Mouse (Mus musculus) intestine, postnatal 0 days (tissue): Measurements from ENCODE around the gene Rad54l2. TPM values are rescaled to one million over a fixed set of nuclear protein-coding genes. Genes with fewer than 3 reads are reported as not detected.

Experiments used
- ATAC-seq: fragments of 200-750 bp; cut with Nextera tagmentation; 2 replicates; pipeline ENCODE4 v1.8.0; 2017; ENCODE audit warnings: mild to moderate bottlenecking, moderate TSS enrichment, moderate library complexity
- H3K27ac ChIP-seq: fragments of 300-500 bp; sonication (generic); 2 replicates; pipeline ENCODE4 v1.5.1; 2014; ENCODE audit warnings: mild to moderate bottlenecking, low read depth, low read length, moderate library complexity
- H3K27me3 ChIP-seq: fragments of 300-500 bp; sonication (generic); replicated peaks from 2 replicates; pipeline ENCODE4 v1.6.1; 2014; ENCODE audit warnings: low read length, mixed read lengths; ENCODE audit not compliant: control insufficient read depth, insufficient read depth
- H3K36me3 ChIP-seq: fragments of 300-500 bp; sonication (generic); 2 replicates; pipeline ENCODE4 v1.6.1; 2014; ENCODE audit warnings: mild to moderate bottlenecking, moderate library complexity; ENCODE audit not compliant: control insufficient read depth, insufficient read depth
- H3K4me1 ChIP-seq: fragments of 300-500 bp; sonication (generic); replicated peaks from 2 replicates; pipeline ENCODE4 v1.6.1; 2014; ENCODE audit warnings: antibody characterized with exemption, low read length, mixed read lengths; ENCODE audit not compliant: control insufficient read depth, insufficient read depth
- H3K4me2 ChIP-seq: fragments of 300-500 bp; sonication (generic); replicated peaks from 2 replicates; pipeline ENCODE4 v1.6.1; 2014; ENCODE audit warnings: low read depth, mild to moderate bottlenecking, moderate library complexity
- H3K4me3 ChIP-seq: fragments of 300-500 bp; sonication (generic); 2 replicates; pipeline ENCODE4 v1.5.1; 2014; ENCODE audit warnings: low read depth, low read length
- H3K9ac ChIP-seq: fragments of 300-500 bp; sonication (generic); 2 replicates; pipeline ENCODE4 v1.6.1; 2014; ENCODE audit warnings: mild to moderate bottlenecking, low read depth, low read length
- H3K9me3 ChIP-seq: fragments of 300-500 bp; sonication (generic); 2 replicates; pipeline ENCODE4 v1.6.1; 2016; ENCODE audit warnings: mixed run types; ENCODE audit not compliant: control insufficient read depth
- CTCF ChIP-seq: sonication (generic); IDR thresholded peaks from 2 replicates; pipeline ENCODE4 v1.5.1; 2016; ENCODE audit warnings: low read depth, mild to moderate bottlenecking, control low read depth, antibody characterized with exemption, moderate library complexity
- WGBS: fragments of 180-500 bp; shearing (Covaris S2); extraction: QIAGEN DNeasy Blood & Tissue Kit; methylation state at CpG from one replicate; pipeline ENCODE4 v1.1.7; 2014; 5-methylcytosine and 5-hydroxymethylcytosine counted together
- polyA plus RNA-seq: library from polyadenylated mRNA; unstranded; fragments of >200 nt; fragmentation: Nextera tagmentation; extraction: Ambion mirVana; gene quantifications from 2 replicates; pipeline ENCODE4 v1.2.1, GENCODE M21; 2015

Rad54l2 gene
- polyA plus RNA-seq, 1 experiment from 2014 or later: 1.9 TPM

DNA sequence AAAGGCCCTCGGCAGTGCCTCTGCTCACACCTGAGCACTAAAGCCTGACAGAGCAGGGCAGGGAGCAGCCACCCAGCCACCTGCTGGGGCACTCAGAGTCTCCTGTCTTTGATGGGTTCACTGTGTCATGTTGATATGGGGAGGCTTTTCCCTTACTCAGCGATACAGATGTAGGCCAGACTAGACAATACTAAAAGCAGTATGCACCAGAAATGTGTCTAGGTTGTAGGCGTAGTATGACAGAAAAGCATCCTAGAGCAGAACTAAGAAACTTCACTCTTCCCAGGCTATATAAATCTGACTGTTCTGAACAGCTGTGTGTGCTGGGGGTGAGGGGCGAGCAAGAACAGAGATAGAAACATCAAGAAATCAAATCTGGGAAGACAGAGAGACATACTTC, 72.3 kb downstream of the Rad54l2 start:
- Histone ChIP-seq H3K9me3 (no peaks in the 10 kb centered on the region), H3K27me3 (no peaks in the 10 kb centered on the region), H3K4me1 (no peaks in the 10 kb centered on the region), H3K27ac (no peak overlapping the region), H3K4me3 (no peak overlapping the region), H3K4me2 (no peak overlapping the region), H3K36me3 (peaks cover 69% of the 10 kb centered on the region), H3K9ac (no peak overlapping the region)
- TF ChIP-seq CTCF: no peak
- ATAC-seq: no peak
- whole genome bisulfite sequencing: 94% methylated on average over 4 of the region's 4 CpGs

DNA sequence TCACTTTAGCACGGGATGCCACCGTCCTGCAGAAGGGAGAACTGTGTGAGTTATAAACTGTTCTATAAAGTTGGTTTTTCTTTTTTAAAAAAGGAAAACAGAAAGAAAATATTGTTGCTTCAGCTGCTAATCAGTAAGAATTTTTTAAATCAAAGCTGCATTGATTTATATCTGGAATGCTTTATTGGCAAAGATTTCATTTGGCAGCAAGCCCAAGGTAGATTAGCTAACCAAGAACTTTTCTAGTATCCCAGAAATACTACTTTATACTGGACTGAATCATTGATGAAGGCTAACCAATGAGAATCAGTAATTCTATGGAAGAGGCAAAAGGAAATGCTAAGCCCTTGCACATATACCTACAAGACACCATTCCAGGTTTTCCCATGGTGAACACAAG, 72.8 kb downstream of the Rad54l2 start:
- 91% methylated on average over 2 of the region's 2 CpGs for WGBS
- Histone ChIP-seq H3K9me3 (no peaks in the 10 kb centered on the region), H3K9ac (no peak overlapping the region), H3K4me3 (no peak overlapping the region), H3K27me3 (no peaks in the 10 kb centered on the region), H3K27ac (no peak overlapping the region), H3K4me1 (no peaks in the 10 kb centered on the region), H3K4me2 (no peak overlapping the region), H3K36me3 (peaks cover 69% of the 10 kb centered on the region)
- no peak for TF ChIP-seq CTCF
- no peak for ATAC-seq

DNA sequence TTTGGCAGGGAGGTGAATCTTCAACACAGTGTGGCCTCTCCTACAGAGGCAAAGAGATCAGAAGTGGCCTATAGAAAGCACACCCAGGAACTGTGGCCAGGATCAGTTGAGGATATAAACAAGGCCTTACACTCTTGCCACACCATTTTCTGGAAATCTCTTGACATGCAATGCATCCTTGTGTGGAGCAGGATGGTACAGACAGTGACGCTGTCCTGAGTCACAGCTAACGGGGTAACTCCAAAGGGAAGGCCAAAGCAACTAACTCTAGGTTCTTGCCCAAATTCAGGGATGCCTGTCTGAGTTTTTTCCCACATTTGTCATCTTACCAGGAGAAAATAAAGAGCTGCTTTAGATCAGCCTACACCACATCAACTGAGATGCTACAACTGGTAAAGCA, 76.5 kb downstream of the Rad54l2 start:
- H3K27me3 ChIP-seq: no peaks in the 10 kb centered on the region
- H3K4me1 ChIP-seq: no peaks in the 10 kb centered on the region
- ATAC-seq: no peak
- H3K36me3 ChIP-seq: peaks cover 76% of the 10 kb centered on the region
- TF ChIP-seq CTCF: no peak
- no peaks in the 10 kb centered on the region for H3K9me3 ChIP-seq
- H3K9ac ChIP-seq: no peak overlapping the region
- no peak overlapping the region for H3K27ac ChIP-seq
- 93% methylated on average over 2 of the region's 2 CpGs for WGBS
- H3K4me2 ChIP-seq: no peak overlapping the region
- H3K4me3 ChIP-seq: no peak overlapping the region

DNA sequence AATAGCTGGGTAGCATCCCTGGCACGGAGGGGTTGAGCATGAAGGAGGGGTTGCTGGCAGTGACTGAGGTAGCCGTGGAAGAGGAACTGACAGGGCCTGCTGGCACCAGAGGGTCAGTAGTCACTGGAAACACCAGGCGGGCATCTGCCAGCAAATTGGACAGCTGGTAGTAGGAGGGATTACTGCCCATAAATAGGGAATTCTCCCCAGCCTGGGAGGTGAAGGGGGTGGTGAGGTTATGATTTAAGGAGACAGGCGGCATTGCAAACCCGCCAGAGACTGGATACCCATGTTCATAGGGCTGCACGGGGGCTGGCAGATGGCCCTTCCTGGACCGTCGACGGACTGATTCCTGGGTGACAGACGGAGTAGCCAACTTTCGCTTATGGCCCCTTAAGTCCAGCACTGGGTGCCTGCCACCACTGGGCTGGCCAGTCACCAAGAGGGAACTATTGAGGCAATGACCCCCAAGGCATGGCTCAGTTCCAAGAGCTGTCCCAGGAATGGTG, 96.0 kb downstream of the Rad54l2 start:
- ATAC-seq: no peak; the same call in 1 of the 2 replicates
- TF ChIP-seq CTCF: no peak

DNA sequence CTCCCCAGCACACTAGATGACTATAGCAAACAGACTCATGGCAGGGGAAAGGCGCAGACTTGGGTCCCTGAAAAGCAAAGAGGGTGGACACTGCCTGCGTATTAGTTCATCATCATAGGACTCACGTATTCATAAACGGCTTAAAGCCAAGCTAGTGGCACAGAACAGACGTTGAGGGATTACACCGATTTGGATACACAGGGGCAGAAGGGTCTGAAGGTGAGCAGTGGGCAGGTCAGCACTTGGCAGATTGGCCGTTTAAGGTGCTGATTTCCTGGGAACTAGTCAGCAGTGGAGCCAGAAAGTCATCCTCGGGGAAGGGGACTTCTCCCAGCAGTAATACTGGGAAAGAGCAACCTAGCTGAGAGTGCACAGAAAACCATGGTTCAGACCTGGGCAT, 100.2 kb downstream of the Rad54l2 start:
- Histone ChIP-seq H3K36me3 (peaks cover 19% of the 10 kb centered on the region), H3K4me1 (peaks cover 4% of the 10 kb centered on the region; the same call in 1 of the 2 replicates), H3K27me3 (no peaks in the 10 kb centered on the region), H3K9me3 (no peaks in the 10 kb centered on the region), H3K4me2 (no peak overlapping the region), H3K4me3 (no peak overlapping the region), H3K27ac (no peak overlapping the region), H3K9ac (no peak overlapping the region)
- ATAC-seq: no peak
- no peak for TF ChIP-seq CTCF
- WGBS: 82% methylated on average over 8 of the region's 8 CpGs

More for the DNA sequence above, 96.0 kb downstream of the Rad54l2 start:
- no peak overlapping the region for H3K27ac ChIP-seq
- no peaks in the 10 kb centered on the region for H3K9me3 ChIP-seq
- H3K27me3 ChIP-seq: no peaks in the 10 kb centered on the region
- no peak overlapping the region for H3K4me3 ChIP-seq
- no peaks in the 10 kb centered on the region for H3K4me1 ChIP-seq
- no peak overlapping the region for H3K4me2 ChIP-seq
- no peak overlapping the region for H3K9ac ChIP-seq
- H3K36me3 ChIP-seq: peaks cover 39% of the 10 kb centered on the region
- WGBS: 92% methylated on average over 11 of the region's 11 CpGs

DNA sequence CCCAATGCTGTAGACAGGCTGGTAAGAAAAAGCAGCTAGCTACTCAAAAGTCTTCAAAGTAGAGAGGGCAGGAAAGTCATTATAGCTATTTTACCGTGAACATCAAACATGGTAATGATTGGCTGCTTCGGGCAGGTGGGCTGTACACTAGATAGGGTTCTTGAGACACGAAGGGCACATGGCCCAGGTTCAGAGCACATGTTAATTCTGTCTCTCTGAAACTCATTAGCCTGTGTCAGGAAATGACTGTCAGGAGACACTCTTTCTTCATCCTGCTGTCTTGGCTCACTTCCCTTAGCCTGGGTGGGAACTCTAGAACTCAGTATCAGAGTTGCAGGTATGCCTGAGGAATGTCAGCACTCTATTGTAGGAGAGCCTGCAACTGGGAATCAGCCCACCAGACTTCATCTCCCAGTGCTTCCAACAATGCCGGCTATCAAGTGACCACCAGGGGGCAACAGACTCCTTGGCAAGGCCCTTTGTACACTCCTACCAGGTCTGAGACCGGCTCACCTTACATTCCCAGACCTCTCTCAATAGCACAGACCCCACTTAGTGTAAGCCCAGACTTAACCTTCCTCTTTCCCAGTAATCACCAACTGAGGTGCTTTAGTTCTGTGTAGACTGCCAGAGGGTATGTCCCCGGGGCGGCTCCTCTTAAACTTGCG, 101.9 kb downstream of the Rad54l2 start:
- WGBS: 30% methylated on average over 8 of the region's 8 CpGs
- no peak overlapping the region for H3K9ac ChIP-seq
- no peak overlapping the region for H3K4me3 ChIP-seq
- peaks cover 3% of the 10 kb centered on the region; the same call in 1 of the 2 replicates for H3K36me3 ChIP-seq
- peak; percentile 94 for TF ChIP-seq CTCF
- no peak overlapping the region for H3K27ac ChIP-seq
- peaks cover 4% of the 10 kb centered on the region; the same call in 1 of the 2 replicates for H3K4me1 ChIP-seq
- no peaks in the 10 kb centered on the region for H3K9me3 ChIP-seq
- peak; percentile 34; the same call in 1 of the 2 replicates for ATAC-seq
- peak overlapping the region; percentile 32 for H3K4me2 ChIP-seq
- H3K27me3 ChIP-seq: no peaks in the 10 kb centered on the region
